Mouse (Mus musculus) forebrain, embryonic 15.5 days (tissue): ENCODE measurements around the gene Ppp6r2. TPM values are rescaled to one million over a fixed set of nuclear protein-coding genes. Genes with fewer than 3 reads are reported as not detected.

Source experiments
- ATAC-seq: fragments of 200-750 bp; cut with Nextera tagmentation; replicated peaks from 2 replicates; pipeline ENCODE4 v1.8.0; 2017; ENCODE audit warnings: mild to moderate bottlenecking, moderate TSS enrichment, moderate library complexity
- H3K27ac ChIP-seq: fragments of 300-500 bp; sonication (generic); replicated peaks from 2 replicates; pipeline ENCODE4 v1.5.1; 2015; ENCODE audit warnings: mild to moderate bottlenecking, inconsistent platforms
- H3K27me3 ChIP-seq: fragments of 300-500 bp; sonication (generic); 2 replicates; pipeline ENCODE4 v1.6.1; 2015; ENCODE audit warnings: inconsistent platforms
- H3K36me3 ChIP-seq: fragments of 300-500 bp; sonication (generic); 2 replicates; pipeline ENCODE4 v1.6.1; 2015; ENCODE audit warnings: mild to moderate bottlenecking, inconsistent platforms
- H3K4me1 ChIP-seq: fragments of 300-500 bp; sonication (generic); 2 replicates; pipeline ENCODE4 v1.6.1; 2015; ENCODE audit warnings: inconsistent platforms
- H3K4me2 ChIP-seq: fragments of 300-500 bp; sonication (generic); replicated peaks from 2 replicates; pipeline ENCODE4 v1.6.1; 2015; ENCODE audit warnings: mild to moderate bottlenecking, inconsistent platforms
- H3K4me3 ChIP-seq: fragments of 300-500 bp; sonication (generic); 2 replicates; pipeline ENCODE4 v1.5.1; 2015; ENCODE audit warnings: mild to moderate bottlenecking, inconsistent platforms
- H3K9ac ChIP-seq: fragments of 300-500 bp; sonication (generic); replicated peaks from 2 replicates; pipeline ENCODE4 v1.6.1; 2015; ENCODE audit warnings: mild to moderate bottlenecking, inconsistent platforms
- H3K9me3 ChIP-seq: fragments of 300-500 bp; sonication (generic); 2 replicates; pipeline ENCODE4 v1.6.1; 2016; ENCODE audit warnings: inconsistent platforms
- WGBS: fragments of 180-500 bp; shearing (Covaris S2); methylation state at CpG from one replicate; pipeline ENCODE4 v1.1.7; 2015; ENCODE audit warnings: mixed read lengths; 5-methylcytosine and 5-hydroxymethylcytosine counted together
- polyA plus RNA-seq: library from polyadenylated mRNA; unstranded; fragments of >200 nt; fragmentation: Nextera tagmentation; extraction: Ambion mirVana; gene quantifications from 2 replicates; pipeline ENCODE4 v1.2.1, GENCODE M21; 2015

Gene Ppp6r2
- polyA plus RNA-seq: 79.8 and 83.6 TPM in 2 replicates

DNA sequence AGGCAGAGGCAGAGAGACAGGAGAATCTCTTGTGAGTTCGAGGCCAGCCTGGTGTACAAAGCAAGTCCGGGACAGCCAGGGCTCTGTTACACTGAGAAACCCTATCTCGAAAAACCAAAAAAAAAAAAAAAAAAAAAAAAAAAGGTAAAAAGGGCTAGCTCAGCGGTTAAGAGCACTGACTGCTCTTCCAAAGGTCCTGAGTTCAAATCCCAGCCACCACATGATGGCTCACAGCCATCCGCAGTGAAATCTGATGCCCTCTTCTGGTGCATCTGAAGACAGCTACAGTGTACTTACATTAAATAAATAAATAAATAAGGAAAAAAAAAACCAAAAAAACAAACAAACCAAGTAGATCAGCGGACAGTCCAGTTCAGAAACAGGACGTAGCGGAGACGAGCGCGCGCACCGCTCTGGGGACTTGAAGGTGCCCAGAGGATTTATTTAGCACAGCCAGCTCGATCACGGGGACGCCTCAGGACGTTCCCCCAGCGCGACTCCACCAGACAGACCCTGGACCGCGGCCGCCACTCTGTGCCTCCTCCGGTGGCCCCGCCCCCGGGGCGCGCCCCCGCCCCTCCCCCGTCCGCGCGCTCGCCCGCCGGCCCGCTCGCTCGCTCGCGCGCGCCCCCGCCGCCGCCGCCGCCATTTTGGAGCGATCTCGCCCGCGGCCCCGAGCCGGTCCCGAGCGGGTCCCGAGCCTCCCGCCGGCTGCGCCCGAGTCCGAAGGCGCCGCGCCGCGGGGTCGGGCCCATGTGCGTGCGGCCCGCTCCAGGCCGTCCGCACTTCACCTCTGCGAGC, at the start of gene Ppp6r2:
Gene Ppp6r2 (plus strand): TSS at position 639 of the 801 bp plus-strand sequence.
- no peaks in the 10 kb centered on the region for H3K9me3 ChIP-seq
- no peaks in the 10 kb centered on the region for H3K27me3 ChIP-seq
- WGBS: 5% methylated on average over 41 of the region's 73 CpGs

DNA sequence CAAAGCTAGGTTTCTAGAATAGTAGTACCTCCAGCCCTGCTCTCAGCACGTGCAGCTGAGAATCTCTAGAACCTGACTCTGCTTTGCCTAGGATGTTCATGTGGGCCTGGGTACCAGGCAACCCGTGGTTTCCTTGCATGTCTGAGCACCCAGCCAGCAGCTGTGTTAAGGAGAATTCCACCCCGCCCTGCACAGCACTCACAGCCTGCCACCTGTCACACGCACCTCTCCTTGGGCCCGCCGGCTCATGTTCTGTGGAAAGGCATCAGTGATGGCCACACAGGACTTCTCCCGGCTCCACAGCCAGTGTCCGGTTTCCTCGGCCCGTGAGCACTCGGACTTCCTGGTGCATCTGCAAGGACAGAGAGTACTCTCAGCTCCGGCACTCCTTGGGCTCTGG, 45.9 kb upstream of the Ppp6r2 start:
- Histone ChIP-seq H3K27ac (no peak overlapping the region), H3K27me3 (no peaks in the 10 kb centered on the region), H3K4me3 (no peak overlapping the region), H3K4me1 (peaks cover 18% of the 10 kb centered on the region), H3K9ac (no peak overlapping the region), H3K9me3 (no peaks in the 10 kb centered on the region), H3K4me2 (no peak overlapping the region), H3K36me3 (peaks cover 75% of the 10 kb centered on the region)
- ATAC-seq: no peak
- 95% methylated on average over 12 of the region's 12 CpGs for WGBS

More for the DNA sequence above, at the start of gene Ppp6r2:
- peak; percentile 88 for ATAC-seq
- peaks cover 33% of the 10 kb centered on the region for H3K4me1 ChIP-seq
- H3K36me3 ChIP-seq: peaks cover 4% of the 10 kb centered on the region
- H3K4me2 ChIP-seq: peak within 1 kb of the TSS; percentile 79
- peak within 1 kb of the TSS; percentile 87 for H3K27ac ChIP-seq
- H3K4me3 ChIP-seq: peak within 1 kb of the TSS; percentile 87
- H3K9ac ChIP-seq: peak within 1 kb of the TSS; percentile 99

GRCm38 (mm10) chr15:89168922-89169321, 42.4 kb upstream of the Ppp6r2 start:
- Histone ChIP-seq H3K36me3 (peaks cover 42% of the 10 kb centered on the region), H3K9me3 (no peaks in the 10 kb centered on the region), H3K4me2 (0 out of 2 replicates have a peak overlapping the region, but pooled peaks have one; percentile 14), H3K9ac (no peak overlapping the region), H3K27ac (peak overlapping the region; percentile 65), H3K4me3 (no peak overlapping the region), H3K27me3 (no peaks in the 10 kb centered on the region), H3K4me1 (peaks cover 45% of the 10 kb centered on the region)
- ATAC-seq: no peak
- WGBS: 52% methylated on average over 10 of the region's 10 CpGs

GRCm38 (mm10) chr15:89169431-89169830, 41.9 kb upstream of the Ppp6r2 start:
- ATAC-seq: peak; percentile 59
- peaks cover 37% of the 10 kb centered on the region for H3K36me3 ChIP-seq
- H3K4me3 ChIP-seq: no peak overlapping the region
- peak overlapping the region; percentile 14; the same call in 1 of the 2 replicates for H3K4me2 ChIP-seq
- 0 out of 2 replicates have a peak overlapping the region, but pooled peaks have one; percentile 11 for H3K9ac ChIP-seq
- peak overlapping the region; percentile 65 for H3K27ac ChIP-seq
- 5% methylated on average over 10 of the region's 10 CpGs for WGBS
- H3K9me3 ChIP-seq: no peaks in the 10 kb centered on the region
- H3K27me3 ChIP-seq: no peaks in the 10 kb centered on the region
- peaks cover 50% of the 10 kb centered on the region for H3K4me1 ChIP-seq

DNA sequence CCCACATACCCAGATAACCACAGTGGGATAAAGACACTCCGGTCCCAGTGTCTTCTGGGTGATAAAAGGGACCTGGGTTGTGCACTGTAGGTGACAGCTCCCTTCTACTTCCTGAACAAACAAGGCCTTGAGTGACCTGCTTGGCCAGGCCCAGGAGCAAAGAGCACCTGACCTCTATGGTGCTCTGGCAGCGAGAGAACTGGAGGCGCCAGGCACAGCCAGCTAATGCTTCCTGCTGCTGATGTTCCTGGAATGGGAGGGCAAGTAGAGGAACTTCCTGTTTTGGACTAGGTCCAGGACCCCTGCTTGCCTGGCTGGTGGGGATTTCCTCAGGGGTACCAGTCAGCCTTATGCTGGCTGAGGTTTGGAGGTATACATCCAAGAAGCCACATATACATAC, 41.3 kb upstream of the Ppp6r2 start:
- peak overlapping the region; percentile 65 for H3K27ac ChIP-seq
- H3K36me3 ChIP-seq: peaks cover 31% of the 10 kb centered on the region
- no peak overlapping the region for H3K4me3 ChIP-seq
- no peaks in the 10 kb centered on the region for H3K9me3 ChIP-seq
- no peak for ATAC-seq
- H3K9ac ChIP-seq: no peak overlapping the region
- no peaks in the 10 kb centered on the region for H3K27me3 ChIP-seq
- H3K4me2 ChIP-seq: no peak overlapping the region
- peaks cover 57% of the 10 kb centered on the region for H3K4me1 ChIP-seq
- 67% methylated on average over 3 of the region's 3 CpGs for WGBS

- WGBS: 93% methylated on average over 5 of the region's 5 CpGs
- H3K4me2 ChIP-seq: no peak overlapping the region
- ATAC-seq: no peak
Observed at GRCm38 (mm10) chr15:89171526-89172051, 39.8 kb upstream of the Ppp6r2 start.

GRCm38 (mm10) chr15:89172276-89172935, 38.9 kb upstream of the Ppp6r2 start:
- Histone ChIP-seq H3K9me3 (no peaks in the 10 kb centered on the region), H3K4me3 (peak overlapping the region; percentile 57), H3K36me3 (peaks cover 8% of the 10 kb centered on the region; the same call in 1 of the 2 replicates), H3K27me3 (no peaks in the 10 kb centered on the region), H3K9ac (peak overlapping the region; percentile 74), H3K4me1 (peaks cover 80% of the 10 kb centered on the region), H3K27ac (peak overlapping the region; percentile 90), H3K4me2 (peak overlapping the region; percentile 98)
- WGBS: 17% methylated on average over 17 of the region's 17 CpGs
- no peak for ATAC-seq

More at GRCm38 (mm10) chr15:89171526-89172051, 39.8 kb upstream of the Ppp6r2 start:
- Histone ChIP-seq H3K36me3 (peaks cover 17% of the 10 kb centered on the region), H3K27me3 (no peaks in the 10 kb centered on the region), H3K9me3 (no peaks in the 10 kb centered on the region), H3K4me3 (no peak overlapping the region), H3K9ac (no peak overlapping the region), H3K4me1 (peaks cover 72% of the 10 kb centered on the region), H3K27ac (no peak overlapping the region)

DNA sequence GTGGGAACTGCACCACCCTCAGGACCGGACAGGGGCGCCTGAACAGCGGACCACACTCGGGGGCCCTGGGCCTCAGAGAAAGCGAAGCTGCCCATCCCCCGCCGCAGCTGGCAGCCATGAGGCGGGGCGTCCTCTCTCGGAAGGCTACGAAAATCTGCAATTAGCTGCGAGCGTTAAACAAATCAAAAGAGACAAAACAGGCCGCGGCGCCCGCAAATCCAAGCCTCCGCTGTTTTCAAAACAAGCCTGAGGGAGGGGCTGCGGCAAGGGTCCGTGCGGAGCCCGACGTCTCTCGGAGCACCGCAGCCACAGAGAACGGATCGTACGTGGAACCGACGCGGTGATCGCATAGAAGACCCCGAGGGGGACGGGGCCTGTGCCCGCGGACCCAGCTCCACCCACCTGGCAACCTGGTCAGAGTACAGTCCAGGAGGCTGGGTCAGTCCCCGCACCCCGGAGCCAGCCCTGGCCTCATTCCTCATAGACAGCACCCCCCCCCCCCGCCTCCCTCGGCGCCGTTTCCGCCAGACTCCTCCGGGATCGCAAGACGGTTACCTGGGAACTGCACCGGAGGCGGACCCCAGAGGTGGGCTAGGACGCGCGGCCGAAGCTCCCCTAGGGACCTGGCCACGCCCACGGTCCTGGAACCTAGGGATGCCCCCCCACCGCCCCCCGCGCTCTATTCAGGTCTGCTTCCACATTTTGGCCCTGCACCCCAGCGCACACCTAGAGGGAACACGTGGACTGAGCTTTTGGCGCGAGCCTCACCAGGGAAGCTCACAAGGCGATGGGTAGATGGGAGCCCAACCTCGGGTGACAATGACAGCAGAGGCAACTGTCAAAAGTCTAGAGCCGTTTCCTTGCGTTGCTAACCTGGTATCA, 38.1 kb upstream of the Ppp6r2 start:
- no peaks in the 10 kb centered on the region for H3K27me3 ChIP-seq
- peaks cover 89% of the 10 kb centered on the region for H3K4me1 ChIP-seq
- H3K9ac ChIP-seq: peak overlapping the region; percentile 74
- ATAC-seq: peak; percentile 49
- peak overlapping the region; percentile 98 for H3K4me2 ChIP-seq
- under 1% methylated on average over 65 of the region's 65 CpGs for WGBS
- peak overlapping the region; percentile 90 for H3K27ac ChIP-seq
- H3K4me3 ChIP-seq: peak overlapping the region; percentile 57
- H3K9me3 ChIP-seq: no peaks in the 10 kb centered on the region
- H3K36me3 ChIP-seq: peaks cover 5% of the 10 kb centered on the region; the same call in 1 of the 2 replicates

DNA sequence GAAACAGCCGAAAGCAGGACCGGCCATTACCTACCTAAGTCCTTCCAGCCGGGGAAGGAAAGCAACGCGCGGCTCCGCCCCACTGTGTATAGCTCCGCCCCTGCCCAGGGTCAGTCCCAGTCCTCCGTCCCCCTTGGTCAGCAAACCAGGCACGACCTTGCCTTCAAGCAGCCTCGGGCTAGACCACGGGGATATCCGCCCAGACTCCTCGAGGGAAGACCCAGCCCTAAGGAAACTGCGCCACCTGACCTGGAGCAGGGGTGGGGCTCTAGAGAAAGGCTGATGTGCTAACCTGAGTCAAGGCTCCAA, 37.5 kb upstream of the Ppp6r2 start:
- Histone ChIP-seq H3K4me2 (peak overlapping the region; percentile 98), H3K4me3 (peak overlapping the region; percentile 57), H3K9ac (peak overlapping the region; percentile 74), H3K27me3 (no peaks in the 10 kb centered on the region), H3K4me1 (peaks cover 93% of the 10 kb centered on the region), H3K36me3 (peaks cover 5% of the 10 kb centered on the region; the same call in 1 of the 2 replicates), H3K9me3 (no peaks in the 10 kb centered on the region), H3K27ac (peak overlapping the region; percentile 90)
- 2% methylated on average over 15 of the region's 15 CpGs for WGBS
- ATAC-seq: peak; percentile 17; the same call in 1 of the 2 replicates

DNA sequence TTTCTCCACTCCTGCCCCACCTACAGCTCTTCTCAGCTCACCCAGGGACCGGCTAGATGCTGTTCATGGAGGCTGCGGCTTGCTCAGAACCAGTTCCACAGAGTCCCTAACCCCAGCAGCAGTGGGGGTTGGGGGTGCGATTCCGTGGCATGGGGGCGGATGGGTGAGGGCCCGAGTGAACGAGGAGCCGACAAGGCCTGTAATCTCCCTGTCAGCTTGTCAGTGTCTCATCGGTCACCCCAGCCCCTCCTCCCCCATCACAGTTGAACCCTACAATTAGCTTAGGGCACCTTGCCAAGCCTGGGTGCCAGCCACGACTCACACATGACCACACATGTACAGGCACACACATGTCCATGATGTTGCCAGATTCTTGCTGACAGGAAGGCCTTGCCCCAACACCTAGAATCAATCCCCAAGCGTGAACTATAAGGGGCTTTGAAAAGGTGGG, 36.4 kb upstream of the Ppp6r2 start:
- Histone ChIP-seq H3K4me1 (peaks cover 93% of the 10 kb centered on the region), H3K4me2 (peak overlapping the region; percentile 98), H3K9ac (no peak overlapping the region), H3K4me3 (no peak overlapping the region), H3K36me3 (peaks cover 3% of the 10 kb centered on the region; the same call in 1 of the 2 replicates), H3K27me3 (no peaks in the 10 kb centered on the region), H3K9me3 (no peaks in the 10 kb centered on the region), H3K27ac (peak overlapping the region; percentile 90; the same call in 1 of the 2 replicates)
- 32% methylated on average over 11 of the region's 11 CpGs for WGBS
- ATAC-seq: 0 out of 2 replicates have a peak, but pooled peaks have one; percentile 4
